Mouse (Mus musculus): ENCODE measurements around the gene Csrp3.

Csrp3 gene

GRCm38 (mm10) chr7:48847820-48848650 is at the start of gene Csrp3:
Gene Csrp3, minus strand, starts transcription at chr7:48848033.
- no peak for DNase-seq (ENCODE audit: extremely low spot score, low spot score)

- DNase-seq (ENCODE audit: extremely low spot score, low spot score) = no peak
Observed at GRCm38 (mm10) chr7:48896051-48896450, 48.2 kb upstream of the Csrp3 start.

GRCm38 (mm10) chr7:48895475-48895874 is 47.6 kb upstream of the Csrp3 start:
- no peak for DNase-seq (ENCODE audit: extremely low spot score, low spot score)

GRCm38 (mm10) chr7:48894763-48895162 is 46.9 kb upstream of the Csrp3 start:
- no peak for DNase-seq (ENCODE audit: extremely low spot score, low spot score)

GRCm38 (mm10) chr7:48894152-48894551 is 46.3 kb upstream of the Csrp3 start:
- DNase-seq (ENCODE audit: extremely low spot score, low spot score) = peak; percentile 75

GRCm38 (mm10) chr7:48893093-48893492 is 45.3 kb upstream of the Csrp3 start:
- DNase-seq (ENCODE audit: extremely low spot score, low spot score) = no peak

- no peak for DNase-seq (ENCODE audit: extremely low spot score, low spot score)
Observed at GRCm38 (mm10) chr7:48891029-48891428, 43.2 kb upstream of the Csrp3 start.

GRCm38 (mm10) chr7:48888751-48889150 is 40.9 kb upstream of the Csrp3 start:
- no peak for DNase-seq (ENCODE audit: extremely low spot score, low spot score)

GRCm38 (mm10) chr7:48887973-48888372 is 40.1 kb upstream of the Csrp3 start:
- no peak for DNase-seq (ENCODE audit: extremely low spot score, low spot score)

- no peak for DNase-seq (ENCODE audit: extremely low spot score, low spot score)
Observed at GRCm38 (mm10) chr7:48884266-48884611, 36.4 kb upstream of the Csrp3 start.

GRCm38 (mm10) chr7:48883525-48884265 is 35.9 kb upstream of the Csrp3 start:
- DNase-seq (ENCODE audit: extremely low spot score, low spot score) = no peak

GRCm38 (mm10) chr7:48881971-48882609 is 34.3 kb upstream of the Csrp3 start:
- peak; percentile 58 for DNase-seq (ENCODE audit: extremely low spot score, low spot score)

- DNase-seq (ENCODE audit: extremely low spot score, low spot score) = no peak
Observed at GRCm38 (mm10) chr7:48881486-48881885, 33.7 kb upstream of the Csrp3 start, which contains the start of gene E2f8. Gene E2f8, minus strand, starts transcription at chr7:48881596.

- peak; percentile 97 for DNase-seq (ENCODE audit: extremely low spot score, low spot score)
Observed at GRCm38 (mm10) chr7:48880591-48881481, 33.0 kb upstream of the Csrp3 start.

- no peak for DNase-seq (ENCODE audit: extremely low spot score, low spot score)
Observed at GRCm38 (mm10) chr7:48879574-48879973, 31.7 kb upstream of the Csrp3 start.

- no peak for DNase-seq (ENCODE audit: extremely low spot score, low spot score)
Observed at GRCm38 (mm10) chr7:48877786-48878390, 30.1 kb upstream of the Csrp3 start.

GRCm38 (mm10) chr7:48876526-48876925 is 28.7 kb upstream of the Csrp3 start:
- DNase-seq (ENCODE audit: extremely low spot score, low spot score) = peak; percentile 44

GRCm38 (mm10) chr7:48875096-48875495 is 27.3 kb upstream of the Csrp3 start:
- DNase-seq (ENCODE audit: extremely low spot score, low spot score) = no peak

GRCm38 (mm10) chr7:48871292-48871691 is 23.5 kb upstream of the Csrp3 start:
- no peak for DNase-seq (ENCODE audit: extremely low spot score, low spot score)

- no peak for DNase-seq (ENCODE audit: extremely low spot score, low spot score)
Observed at GRCm38 (mm10) chr7:48870579-48871180, 22.8 kb upstream of the Csrp3 start.
